Mouse (Mus musculus) G1E (cell line): ENCODE results near the gene Gm36245.

Source experiments
- CTCF ChIP-seq: IDR thresholded peaks from 2 replicates; pipeline ENCODE4 v1.5.1; 2012; ENCODE audit warnings: low read depth, low read length, inconsistent platforms, mixed read lengths
- POLR2AphosphoS5 ChIP-seq: IDR thresholded peaks from 2 replicates; pipeline ENCODE4 v1.6.1; 2012; ENCODE audit warnings: low read depth, low read length, inconsistent platforms; ENCODE audit not compliant: insufficient replicate concordance

DNA sequence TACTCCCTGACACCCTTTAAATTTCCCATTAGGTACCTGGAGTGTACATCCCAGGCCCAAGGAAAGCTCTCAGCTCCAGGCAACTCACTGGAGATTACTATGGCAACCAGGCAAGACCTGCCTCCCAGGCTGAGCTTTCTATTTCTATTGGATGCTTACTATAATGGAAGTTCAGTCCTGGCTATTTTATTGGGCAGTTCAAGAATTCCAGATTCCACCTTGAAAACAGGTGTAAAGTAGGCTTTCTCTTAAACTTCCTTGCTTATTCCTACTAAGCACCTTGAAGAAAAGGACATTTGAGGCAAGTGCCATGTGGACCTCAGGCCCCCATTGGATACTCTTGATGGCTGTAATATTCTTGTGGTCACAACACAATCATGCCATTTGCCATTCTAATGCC is 37.3 kb upstream of the Gm36245 start, which contains the start of gene 1700025B11Rik:
- TF ChIP-seq CTCF (no peak), POLR2AphosphoS5 (no peak)
